Mouse (Mus musculus) layer of hippocampus, postnatal 25 days (tissue): Measurements from ENCODE around the gene Ogg1. TPM values are rescaled to one million over a fixed set of nuclear protein-coding genes. Genes with fewer than 3 reads are reported as not detected.
A peak's percentile ranks its signal among the peaks of the same experiment; 100 is the strongest.

Experiments used
- DNase-seq, 2 experiments: peaks; one replicate each; pipeline ENCODE4 v3.0.0; 2022; ENCODE audit warnings: mixed read lengths in 2 of 2, low spot score in 1 of 2; ENCODE audit errors: extremely low spot score in 1 of 2
- total RNA-seq, 2 experiments: library from RNA; stranded (reverse); gene quantifications; 2 replicates each; pipeline ENCODE4 v1.2.3; 2021

Ogg1 gene
- 1 to 10 TPM; 7.8 to 8.2 TPM for total RNA-seq

DNA sequence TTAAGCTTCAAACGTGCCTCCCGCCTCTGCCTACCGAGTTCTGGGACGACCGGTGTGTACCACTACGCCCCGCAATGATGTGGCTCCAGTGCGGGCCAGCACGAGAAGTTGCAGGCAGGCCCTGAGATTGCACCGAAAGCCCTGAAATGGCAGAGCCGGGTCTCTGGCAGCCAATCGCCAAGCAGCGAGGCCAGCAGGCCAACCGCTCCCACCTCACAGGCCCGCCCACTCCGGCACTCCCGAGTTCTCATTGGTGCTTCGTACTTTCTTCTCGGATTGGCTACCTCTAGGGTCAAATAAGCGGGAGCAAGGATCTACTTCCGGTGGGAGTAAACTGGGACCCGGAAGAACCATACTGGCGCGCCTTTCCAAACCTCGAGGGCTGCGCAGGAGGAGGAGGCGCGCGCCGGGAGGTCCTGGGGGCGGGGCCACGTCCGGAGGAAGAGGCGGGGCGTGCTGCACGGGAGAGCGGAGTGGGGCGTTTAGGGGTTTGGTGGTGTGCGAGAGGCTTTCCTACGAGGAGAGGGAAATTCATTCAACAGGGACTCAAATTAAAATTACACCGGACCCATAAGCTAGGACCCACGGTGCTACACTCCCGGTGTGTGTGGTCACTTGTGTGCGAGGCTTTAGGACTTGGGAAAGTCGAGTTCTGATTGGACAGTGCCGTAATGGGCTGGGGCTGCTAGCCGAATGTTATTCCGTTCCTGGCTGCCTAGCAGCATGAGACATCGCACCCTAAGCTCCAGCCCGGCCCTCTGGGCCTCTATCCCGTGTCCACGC is at the start of gene Ogg1:
Gene Ogg1, plus strand, starts transcription at position 440 of the 783 bp plus-strand sequence.
- peak; percentile 80 to 85 for DNase-seq

DNA sequence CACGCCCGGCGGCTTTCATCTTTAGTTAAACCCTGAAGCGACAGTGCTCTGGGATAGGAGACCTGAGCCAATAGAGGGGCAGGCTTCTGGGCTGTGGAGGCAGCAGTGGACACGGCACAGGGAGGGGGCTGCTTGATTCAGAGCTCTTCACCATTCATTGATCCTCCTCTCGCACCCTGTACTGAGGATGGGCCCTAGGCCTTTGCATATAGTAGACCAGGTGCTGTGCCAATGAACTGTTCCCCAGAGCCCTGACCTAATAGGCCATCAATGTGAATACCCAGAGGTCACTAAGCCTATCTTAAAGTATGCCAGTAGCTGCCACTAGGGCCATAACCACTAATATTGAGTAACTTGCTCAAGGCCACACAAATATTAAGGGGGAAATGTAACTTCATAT is 45.1 kb upstream of the Ogg1 start:
- no peak for DNase-seq

DNA sequence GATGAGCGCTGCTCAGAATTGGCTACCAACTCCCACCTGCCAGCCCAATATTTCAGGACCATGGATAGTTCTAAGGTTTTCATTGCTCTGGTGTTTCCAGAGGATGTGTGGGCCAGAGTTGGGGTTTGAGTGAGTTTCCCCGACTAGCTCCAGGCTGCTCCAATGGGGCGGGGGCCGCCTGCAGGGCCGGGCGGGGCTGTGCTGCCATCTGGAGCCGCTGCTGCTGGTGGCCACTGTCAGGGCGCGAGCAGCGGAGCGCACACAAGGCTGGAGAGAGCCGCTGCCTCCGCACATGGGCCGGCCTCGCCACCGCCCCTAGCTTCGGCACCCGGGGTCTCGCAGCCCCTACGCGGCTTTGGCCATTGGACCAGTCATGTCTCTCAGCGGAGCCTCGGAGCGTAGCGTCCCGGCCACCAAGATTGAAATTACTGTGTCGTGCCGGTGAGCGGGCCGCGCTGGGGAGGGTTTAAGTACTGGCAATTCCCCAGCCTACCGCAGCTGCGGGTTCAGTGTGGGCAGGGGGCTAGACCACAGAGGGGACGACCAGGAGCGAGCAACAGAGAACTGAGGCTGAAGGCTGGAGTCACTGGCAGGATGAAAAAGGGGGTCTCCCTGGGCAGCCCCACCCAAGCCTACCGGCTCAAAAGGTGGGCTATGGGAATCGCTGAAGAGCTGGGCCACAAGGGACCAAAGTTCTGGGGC is 44.5 kb upstream of the Ogg1 start, which contains the start of gene Cpne9:
Gene Cpne9, plus strand, starts transcription at position 207 of the 702 bp plus-strand sequence.
- no peak for DNase-seq

DNA sequence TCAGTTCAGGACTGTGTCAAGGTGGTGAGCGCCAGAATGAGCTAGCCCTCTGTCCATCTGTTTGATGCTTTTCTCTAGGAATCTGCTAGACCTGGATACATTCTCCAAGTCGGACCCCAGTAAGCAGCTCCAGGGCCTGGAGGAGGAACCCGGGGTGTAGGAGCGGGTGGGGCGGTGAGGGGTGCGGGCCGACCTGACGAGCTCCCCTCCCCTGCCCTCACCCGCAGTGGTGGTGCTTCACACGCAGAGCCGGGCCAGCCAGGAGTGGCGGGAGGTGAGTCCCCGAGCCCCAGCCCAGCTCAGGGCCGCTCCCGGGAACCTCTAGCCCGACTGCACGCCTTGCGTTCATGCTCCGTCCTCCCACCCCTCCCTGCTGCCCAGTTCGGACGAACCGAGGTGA is 43.8 kb upstream of the Ogg1 start:
- DNase-seq: no peak

DNA sequence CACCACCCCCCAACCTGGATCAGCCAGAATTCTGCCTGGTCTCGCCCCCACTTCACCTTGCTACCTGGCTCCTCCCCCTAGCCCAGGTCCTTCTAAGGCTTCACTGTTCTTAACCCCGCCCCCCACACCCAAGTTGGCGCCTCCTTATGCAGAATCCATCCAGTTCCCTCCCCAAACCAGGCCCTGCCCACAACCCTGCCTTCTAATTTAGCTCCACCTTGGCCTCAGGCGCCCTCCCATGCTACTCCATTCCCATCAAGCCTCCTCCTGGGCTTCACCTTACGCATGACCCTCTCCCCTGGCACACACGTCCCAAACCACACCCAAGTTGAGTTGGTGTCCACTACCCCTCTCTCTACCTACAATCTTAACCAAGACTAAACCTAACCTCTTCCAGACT is 43.3 kb upstream of the Ogg1 start:
- DNase-seq: no peak

DNA sequence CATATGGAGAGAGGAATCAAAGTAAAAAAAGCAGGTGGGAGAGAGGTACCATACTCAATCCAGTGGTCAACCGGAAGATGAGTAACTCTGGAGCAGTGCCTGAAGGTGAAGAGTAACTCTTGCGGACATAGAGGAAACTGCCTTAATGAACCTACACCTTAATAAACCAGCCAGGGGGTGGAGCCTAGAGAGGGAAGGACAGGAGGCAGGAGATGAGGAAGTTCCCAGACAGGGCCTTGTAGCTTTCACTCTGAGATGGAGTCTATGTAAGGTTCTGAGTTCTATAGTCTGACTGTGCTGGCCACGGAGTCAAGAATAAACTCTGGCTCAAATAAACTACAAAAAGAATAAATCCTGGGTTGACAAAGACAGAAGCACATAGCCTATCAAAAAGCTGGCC is 41.8 kb upstream of the Ogg1 start:
- DNase-seq: no peak

DNA sequence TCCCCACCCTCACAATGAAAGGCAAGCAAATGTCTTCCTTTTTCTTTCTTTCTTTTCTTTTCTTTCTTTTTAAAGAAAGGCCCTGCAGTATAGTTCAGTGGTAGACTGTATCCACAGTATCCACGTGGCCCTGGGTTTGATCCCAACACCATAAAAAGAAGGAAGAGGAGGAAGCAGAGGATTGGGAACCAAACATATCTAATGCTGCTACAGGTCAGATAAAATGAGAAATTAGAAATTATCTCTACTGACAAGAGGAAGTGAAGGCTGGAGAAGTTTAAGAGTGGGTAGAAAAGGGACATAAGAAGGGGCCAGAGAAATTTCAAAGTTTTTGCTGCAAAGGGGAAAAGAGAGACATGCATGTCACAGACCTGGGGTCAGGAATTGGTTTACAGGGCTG is 40.5 kb upstream of the Ogg1 start:
- no peak for DNase-seq

DNA sequence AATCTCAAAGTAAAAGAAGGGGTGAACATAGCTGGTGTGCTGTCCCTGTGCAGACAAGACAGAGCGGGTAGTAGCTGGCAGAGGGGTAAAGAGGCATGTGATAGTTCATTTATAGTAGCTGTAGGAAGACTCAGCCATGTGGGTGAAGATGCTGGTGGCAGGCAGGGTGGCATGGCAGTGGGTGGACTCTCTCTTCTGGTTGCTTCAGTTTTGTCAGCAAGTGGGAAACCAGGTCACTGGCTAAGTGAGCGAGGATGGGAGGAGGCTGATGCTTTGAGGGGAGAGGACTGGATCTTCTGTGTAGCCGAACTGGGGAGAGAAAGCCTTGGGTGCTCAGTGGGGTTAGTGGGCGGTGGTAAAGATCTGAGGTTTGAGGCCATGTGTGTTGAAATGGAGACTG is 39.5 kb upstream of the Ogg1 start:
- DNase-seq: no peak

DNA sequence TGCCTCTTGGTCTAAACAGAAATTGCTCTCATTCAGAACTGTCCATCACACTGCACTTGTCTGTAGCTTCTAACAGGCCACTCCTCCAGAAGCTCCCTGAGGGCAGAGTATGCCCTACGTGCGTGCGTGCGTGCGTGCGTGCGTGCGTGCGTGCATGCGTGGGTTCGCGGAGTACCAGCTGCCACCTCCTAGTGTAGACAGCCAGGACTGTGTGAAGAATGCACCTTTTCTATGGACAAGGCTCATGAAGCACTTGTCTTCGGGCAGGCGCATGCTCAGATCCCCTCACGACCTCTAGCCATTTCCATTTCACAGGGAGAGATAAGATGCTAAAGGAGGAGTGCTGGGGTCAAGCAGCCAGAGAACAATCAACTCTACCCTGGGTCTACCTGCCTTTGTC is 37.4 kb upstream of the Ogg1 start:
- no peak for DNase-seq

DNA sequence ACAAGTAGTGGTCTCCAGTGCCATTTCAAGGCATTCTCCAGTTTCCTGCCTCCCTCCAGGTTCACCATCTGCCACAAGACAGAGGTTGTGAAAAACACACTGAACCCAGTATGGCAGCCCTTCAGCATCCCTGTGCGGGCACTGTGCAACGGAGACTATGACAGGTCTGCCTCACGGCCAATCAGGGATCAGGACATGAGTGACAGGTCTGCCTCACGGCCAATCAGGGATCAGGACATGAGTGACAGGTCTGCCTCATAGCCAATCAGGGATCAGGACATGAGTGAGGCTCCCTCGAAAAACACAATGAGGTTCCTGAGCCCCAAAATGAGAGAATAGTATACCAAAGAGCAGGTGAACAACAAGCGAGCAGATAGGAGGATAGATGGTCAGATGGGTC is 36.4 kb upstream of the Ogg1 start:
- DNase-seq: no peak

DNA sequence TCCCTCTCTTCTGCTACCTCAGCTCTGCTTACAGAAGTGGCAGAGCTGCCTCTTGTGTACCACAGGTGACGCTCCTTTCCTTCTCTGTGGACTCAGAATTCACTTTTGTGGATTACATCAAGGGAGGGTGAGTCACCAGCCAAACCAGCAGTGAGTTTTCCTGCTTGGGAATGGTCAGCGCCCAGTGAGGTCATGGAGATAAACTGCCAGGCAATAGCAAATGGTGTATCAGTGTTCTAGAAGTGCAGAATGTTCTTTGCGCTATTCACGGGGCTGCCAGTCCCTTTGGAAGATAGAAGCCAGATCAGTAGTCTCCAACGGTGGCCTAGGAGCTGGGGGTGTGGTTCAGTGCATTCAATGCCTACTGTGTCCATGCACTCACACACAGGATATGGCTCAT is 33.8 kb upstream of the Ogg1 start:
- DNase-seq: no peak

DNA sequence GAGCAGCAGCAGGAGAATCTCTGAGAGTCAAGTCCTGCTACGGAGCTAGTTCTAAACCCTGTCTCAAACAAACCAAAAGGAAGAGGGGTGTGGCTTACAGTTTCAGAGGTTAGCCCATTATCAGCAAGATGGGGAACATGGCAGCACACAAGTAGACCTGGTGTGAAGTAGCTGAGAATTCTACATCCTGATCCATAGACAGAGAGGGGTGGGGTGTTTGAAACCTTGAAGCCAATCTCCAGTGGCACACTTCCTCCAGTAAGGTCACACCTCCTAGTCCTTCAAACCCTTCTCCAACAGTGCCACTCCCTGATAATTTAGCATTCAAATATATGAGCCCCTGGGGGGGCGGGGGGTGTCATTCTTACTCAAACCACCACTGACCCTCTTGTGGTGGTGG is 30.7 kb upstream of the Ogg1 start:
- no peak for DNase-seq

DNA sequence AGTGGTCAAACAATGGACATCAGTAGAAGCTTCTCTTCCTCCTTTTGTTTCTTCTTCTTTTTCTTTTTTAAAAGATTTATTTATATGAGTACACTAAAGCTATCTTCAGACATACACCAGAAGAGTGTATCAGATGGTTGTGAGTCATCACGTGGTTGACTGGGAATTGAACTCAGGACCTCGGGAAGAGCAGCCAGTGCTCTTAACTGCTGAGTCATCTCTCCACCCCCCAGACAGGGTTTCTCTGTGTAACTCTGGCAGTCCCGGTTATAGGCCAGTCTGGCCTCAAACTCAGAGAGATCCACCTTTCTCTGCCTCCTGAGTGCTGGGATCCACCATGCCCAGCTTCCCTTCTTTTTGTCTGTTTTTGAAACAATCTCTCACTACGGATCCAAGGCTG is 30.1 kb upstream of the Ogg1 start:
- DNase-seq: no peak

DNA sequence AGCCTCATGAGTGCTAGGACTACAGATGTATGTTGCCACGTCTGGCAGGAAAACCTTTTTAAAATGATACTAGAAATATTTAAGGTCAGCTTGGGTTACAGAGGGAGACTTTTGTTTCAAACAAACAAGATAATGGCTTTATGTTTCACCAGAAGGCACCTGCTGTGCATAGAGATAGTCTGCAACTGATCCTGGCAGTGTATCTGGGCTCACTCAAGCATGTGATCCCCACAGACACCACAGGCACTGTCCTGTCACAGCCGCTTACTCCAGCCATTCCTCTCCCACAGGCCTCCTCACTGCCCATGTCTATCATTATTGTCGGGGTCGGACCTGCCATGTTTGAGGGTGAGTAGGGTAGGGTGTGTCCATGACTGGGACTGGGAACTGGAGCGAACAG is 25.4 kb upstream of the Ogg1 start:
- DNase-seq: no peak

DNA sequence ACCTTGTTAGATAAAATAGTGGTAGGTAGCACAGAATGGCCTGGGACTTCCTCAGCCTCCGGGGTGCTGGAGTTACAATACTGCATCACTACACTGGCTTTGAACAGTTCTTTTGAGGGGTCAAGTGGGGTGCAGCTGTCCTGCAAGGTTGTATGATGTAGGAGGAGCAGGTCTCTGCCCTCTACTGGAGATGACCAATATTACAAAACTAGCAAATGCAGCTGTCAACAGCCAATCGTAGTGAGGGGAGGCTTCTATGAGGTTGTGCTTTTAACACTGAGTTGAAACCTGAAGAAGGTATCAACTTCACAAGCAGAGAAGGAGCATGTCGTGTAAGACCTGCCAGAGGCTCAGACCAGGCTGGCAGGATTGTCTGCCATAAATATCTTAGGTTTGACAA is 24.5 kb upstream of the Ogg1 start:
- DNase-seq: no peak

DNA sequence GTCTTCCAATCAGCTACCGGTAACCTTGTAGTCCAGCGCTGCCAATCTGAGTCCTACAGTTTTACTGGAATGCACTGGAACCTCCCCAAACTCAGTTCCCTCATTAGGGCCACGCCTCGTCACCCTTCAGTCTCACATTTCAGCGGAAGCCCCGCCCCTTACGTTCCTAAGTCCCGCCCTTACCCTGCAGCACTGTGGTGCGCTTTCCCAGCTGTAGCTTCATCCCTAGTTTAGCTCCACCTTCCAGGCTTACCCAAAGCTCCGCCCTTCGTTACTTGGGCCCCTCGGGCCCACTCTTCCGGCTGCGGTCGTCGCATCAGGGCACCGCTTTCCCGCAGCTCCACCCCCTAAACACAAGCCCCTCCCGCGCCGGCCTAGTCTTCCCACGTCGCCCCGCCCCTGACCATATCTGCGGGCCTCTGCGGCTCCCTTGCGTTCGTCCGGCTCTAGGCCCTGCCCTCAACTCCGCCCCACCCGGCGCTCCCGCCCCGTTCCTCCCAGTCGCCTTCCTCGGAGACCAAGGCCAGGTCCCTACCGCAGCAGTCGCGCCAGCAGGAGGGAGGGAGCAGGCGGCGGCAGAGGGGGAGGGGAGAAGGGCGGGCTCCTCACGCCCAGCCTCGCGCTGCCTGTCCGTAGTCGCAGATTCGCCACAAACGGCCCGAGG is 20.3 kb upstream of the Ogg1 start:
- peak; percentile 90 to 97 for DNase-seq

DNA sequence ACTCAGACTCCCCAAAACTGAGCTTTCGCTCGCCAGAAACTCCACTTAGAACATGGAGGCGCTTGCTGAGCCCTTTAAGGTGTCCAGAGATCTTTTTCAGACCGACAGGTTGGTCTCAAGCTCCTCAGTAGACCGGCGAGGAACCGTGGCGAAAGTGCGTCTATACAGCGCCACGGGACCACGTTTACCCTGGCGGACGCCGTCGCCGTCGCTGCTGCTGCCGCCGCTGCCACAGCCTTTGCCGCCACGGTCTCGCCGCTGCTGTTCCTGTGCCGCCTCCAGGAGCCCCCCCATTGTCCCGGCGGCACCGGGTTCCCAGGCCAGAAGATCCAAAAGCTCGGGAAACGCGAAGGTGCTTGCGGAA is 19.8 kb upstream of the Ogg1 start, which contains the start of gene Brpf1:
Gene Brpf1, plus strand, starts transcription at position 152 of the 364 bp plus-strand sequence.
- DNase-seq: no peak

DNA sequence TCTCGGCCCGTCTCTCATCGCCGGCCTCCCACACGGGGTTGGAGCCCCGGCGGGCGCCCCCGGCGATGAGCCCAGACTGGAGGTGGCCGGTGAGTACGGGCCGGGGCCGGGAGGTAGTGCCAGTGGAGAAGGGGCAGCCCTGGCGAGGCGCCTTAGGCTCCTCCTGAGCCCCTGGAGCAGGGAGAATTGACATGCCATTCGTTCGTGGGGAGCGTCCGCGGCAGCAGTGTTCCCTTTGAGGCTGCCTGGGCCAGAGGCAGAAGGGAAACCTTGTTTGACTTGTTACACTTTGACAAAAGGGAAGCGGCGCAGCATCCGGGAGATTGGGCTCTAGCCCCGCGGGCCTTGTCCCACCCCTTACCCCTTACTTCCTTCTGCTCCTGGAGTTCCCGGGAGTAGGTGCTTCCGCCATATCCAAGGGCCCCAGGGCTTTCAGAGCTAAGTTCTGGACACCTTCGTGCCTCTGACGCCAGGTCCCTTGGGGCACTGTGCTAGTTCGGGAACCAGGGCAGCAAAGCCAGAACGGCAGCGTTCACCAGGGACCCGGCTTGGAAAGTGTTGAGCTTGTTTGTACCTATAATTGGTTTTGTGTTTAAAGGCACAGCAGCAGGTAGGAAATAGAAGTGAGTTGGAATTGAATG is 19.2 kb upstream of the Ogg1 start:
- DNase-seq: peak; percentile 13 to 26

DNA sequence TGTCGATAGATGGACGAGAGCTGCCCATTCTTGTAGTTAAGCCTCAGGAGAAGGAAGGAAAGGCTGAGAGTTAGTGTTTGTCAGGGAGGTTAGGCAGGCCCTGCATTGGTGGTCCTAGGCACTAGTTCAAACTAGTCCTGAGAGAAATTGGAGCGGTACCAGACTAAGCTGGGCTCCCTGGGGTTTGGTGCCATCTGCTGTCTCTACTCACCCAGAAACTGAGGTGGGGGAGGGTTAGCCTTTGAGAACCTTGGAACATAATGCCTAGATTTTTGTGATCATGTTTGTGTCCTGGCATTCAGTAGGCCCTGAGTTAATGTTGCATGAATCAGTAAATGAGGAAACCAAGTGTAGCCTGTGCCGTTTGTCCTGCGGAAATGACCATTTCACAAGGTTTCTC is 18.6 kb upstream of the Ogg1 start:
- DNase-seq: peak in 1 of 2 experiments; percentile 29

DNA sequence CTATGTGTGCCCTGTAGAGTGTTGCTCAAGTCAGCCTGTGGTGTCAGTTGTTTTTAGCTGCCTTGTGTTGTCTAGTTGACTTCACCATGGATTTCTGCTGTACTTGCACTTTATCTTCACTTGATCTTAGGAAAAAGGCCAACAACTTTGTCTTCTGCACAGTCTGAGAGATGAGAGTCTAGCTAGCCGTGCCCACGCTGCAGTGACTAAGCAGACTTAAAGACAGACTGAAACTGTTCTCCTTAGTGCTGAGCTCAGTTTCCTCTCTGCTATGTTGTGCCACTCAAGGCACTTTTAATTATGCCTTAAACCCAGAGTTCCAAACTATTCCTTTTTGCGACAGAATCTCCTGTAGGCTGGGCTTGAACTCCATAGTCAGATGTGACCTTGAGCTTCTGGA is 10.8 kb upstream of the Ogg1 start:
- DNase-seq: no peak

DNA sequence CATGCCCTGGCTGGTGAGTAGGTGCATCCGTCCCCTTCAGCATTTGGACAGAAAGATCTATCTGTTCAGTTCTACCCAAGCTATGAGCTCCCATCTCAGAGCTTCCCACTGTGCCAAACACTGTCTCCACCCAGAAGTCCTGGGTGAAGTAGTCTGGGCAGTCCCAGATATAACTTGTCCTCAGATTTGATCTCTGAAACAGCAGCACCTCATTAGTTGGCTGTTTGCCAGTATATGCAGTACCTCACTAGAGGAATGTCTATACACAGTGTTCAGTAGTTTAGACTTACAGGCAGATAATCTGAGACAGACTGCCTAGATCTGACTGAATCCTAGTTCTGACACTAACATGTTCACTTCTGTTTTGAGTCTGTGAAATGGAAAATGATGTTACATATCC is 2.6 kb downstream of the Ogg1 start:
- no peak for DNase-seq
